Mouse (Mus musculus) spleen, adult 2 months (tissue): ENCODE results near the gene Olfr1346.

Experiments
- CTCF ChIP-seq: fragments of 200-500 bp; IDR thresholded peaks from 2 replicates; pipeline ENCODE4 v1.5.1; 2011; ENCODE audit warnings: mild to moderate bottlenecking, inconsistent platforms; ENCODE audit not compliant: insufficient read depth, insufficient read length, insufficient replicate concordance; ENCODE audit errors: extremely low read depth
- POLR2A ChIP-seq: fragments of 200-500 bp; IDR thresholded peaks from 2 replicates; pipeline ENCODE4 v1.6.1; 2011; ENCODE audit warnings: low read depth, low read length, inconsistent platforms

DNA sequence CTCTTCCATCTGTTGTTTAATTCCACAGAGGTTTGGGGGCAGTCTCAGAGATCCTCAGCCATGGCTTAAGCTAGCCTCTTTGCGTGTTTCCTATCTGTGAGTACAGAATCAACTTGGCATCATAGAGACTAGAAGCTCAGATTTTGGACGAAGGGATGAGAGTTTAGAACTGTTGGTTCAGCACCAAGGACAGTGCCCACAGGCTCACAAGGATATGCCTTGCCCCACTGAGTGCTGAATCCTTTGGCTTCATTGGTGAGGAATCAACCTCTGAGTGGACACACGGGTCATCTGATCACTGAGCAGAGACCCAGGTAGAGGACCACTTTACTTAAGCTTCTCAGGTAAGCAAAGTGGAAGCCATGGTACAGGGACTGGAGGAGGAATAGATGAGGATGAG is 10.5 kb upstream of the Olfr1346 start:
- TF ChIP-seq CTCF: no peak
- TF ChIP-seq POLR2A: no peak
